Mouse (Mus musculus) cerebellum, adult 2 months (tissue): ENCODE data around the gene Lmbrd2.

ENCODE experiments used
- CTCF ChIP-seq: fragments of 200-500 bp; IDR thresholded peaks from 2 replicates; pipeline ENCODE4 v1.5.1; 2011; ENCODE audit warnings: low read depth, mild to moderate bottlenecking, control low read depth, low read length, moderate library complexity, borderline replicate concordance; ENCODE audit not compliant: insufficient read depth
- POLR2A ChIP-seq: fragments of 200-500 bp; IDR thresholded peaks from 2 replicates; pipeline ENCODE4 v1.6.1; 2011; ENCODE audit warnings: low read length, control low read depth, borderline replicate concordance; ENCODE audit not compliant: insufficient read depth

DNA sequence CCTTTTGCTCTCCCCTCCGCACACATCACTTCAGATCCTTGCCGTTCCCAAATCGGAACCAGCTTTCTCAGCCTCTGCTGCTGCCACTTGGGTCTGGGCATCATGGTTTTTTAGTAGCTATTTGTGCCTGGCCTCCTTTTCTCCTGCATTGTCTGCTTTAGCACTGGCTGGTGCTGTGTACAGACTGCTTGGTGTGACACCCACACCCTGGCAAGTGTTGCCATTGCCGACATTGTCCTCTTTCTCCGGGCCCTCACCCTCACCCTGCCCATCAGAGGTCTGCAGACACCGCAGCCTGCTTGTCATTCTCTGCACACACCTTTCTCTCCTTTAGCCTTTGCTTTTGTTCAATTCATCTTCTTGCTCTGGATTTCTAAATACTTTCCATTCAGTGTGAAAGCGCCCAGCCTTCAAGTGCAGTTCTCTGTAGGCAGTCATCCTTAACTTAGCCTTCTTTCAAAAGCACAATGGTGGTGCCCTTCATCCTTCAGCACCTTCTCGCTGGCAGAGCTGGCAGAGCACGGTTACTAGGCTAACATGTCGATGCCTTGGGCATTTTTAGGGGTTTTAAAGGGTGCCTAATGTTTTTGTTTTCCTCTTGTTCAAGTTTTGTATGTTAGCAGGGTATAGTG lies 39.8 kb upstream of the Lmbrd2 start:
- TF ChIP-seq POLR2A (no peak), CTCF (no peak)
